15 mouse cellular contexts compared by ENCODE assay signal in genomic region chr7:100043605-100044031, GRCm38 (mm10). TPM values are rescaled to one million over a fixed set of nuclear protein-coding genes. Genes with fewer than 3 reads are reported as not detected.
DNase-seq lines count a peak whose midpoint lies in the region; ATAC-seq and TF ChIP-seq lines count a peak whose summit lies in the region.
"Had no signal": no experiment of that assay in that cellular context is flagged by ENCODE, and none has a peak within 500 bp of the region (broad histone marks: within the 10 kb centered on the region; RNA-seq: fewer than 3 reads in every experiment).

No protein-coding gene starts in this region.

- TF ChIP-seq CTCF in cerebellum, adult 2 months (IDR thresholded peaks at IDR 0.05; ENCODE audit: borderline replicate concordance, insufficient read depth, low read depth, low read length): no peak

- DNase-seq in cerebellum, postnatal 4 days (ENCODE audit: low spot score in 2 of 2): no peak
- no peak for DNase-seq in kidney, postnatal 14 days
- DNase-seq in cerebellum, adult 2 months: peak; percentile 47 to 62
- DNase-seq in gastrocnemius, postnatal 25 days: peak; percentile 62
- DNase-seq in B cell, adult 2 months: no peak
- no peak for DNase-seq in embryo, embryonic 9.5 days (ENCODE audit: extremely low spot score)
- DNase-seq: right cerebral cortex, postnatal 14 days had no signal

- H3K36me3 ChIP-seq in kidney, embryonic 16.5 days (ENCODE audit: insufficient read depth, low read length): no peaks in the 10 kb centered on the region
- H3K36me3 ChIP-seq: G1E; hindbrain, embryonic 15.5 days; liver, embryonic 15.5 days had no signal

- no peaks in the 10 kb centered on the region for H3K27me3 ChIP-seq in kidney, embryonic 16.5 days (ENCODE audit: insufficient read depth, low read length)
- no peaks in the 10 kb centered on the region for H3K27me3 ChIP-seq in cerebellum, adult 2 months (ENCODE audit: control insufficient read depth, insufficient read depth, low read length)
- H3K27me3 ChIP-seq: hindbrain, embryonic 15.5 days had no signal

- H3K27ac ChIP-seq in kidney, embryonic 16.5 days (ENCODE audit: low read length): no peak overlapping the region
- H3K27ac ChIP-seq in cerebellum, adult 2 months (ENCODE audit: insufficient read depth, low read length): no peak overlapping the region
- H3K27ac ChIP-seq: hindbrain, embryonic 15.5 days; left cerebral cortex, adult 2 months; liver, embryonic 15.5 days had no signal

- 16% methylated on average over 4 of the region's 4 CpGs for WGBS in kidney, embryonic 16.5 days
- 18% methylated on average over 4 of the region's 4 CpGs for WGBS in cerebellum, adult 2 months

- H3K4me3 ChIP-seq in kidney, embryonic 16.5 days (ENCODE audit: low read length): no peak overlapping the region
- no peak overlapping the region for H3K4me3 ChIP-seq in cerebellum, adult 2 months (replicated peaks; ENCODE audit: insufficient read depth, low read depth, low read length)
- H3K4me3 ChIP-seq: hindbrain, embryonic 15.5 days; left cerebral cortex, adult 2 months; liver, embryonic 15.5 days had no signal

- peak; percentile 50 for ATAC-seq in cerebellum, adult (ENCODE audit: insufficient number of reproducible peaks, low FRiP score, low TSS enrichment)
- peak; percentile 58 for ATAC-seq in kidney, embryonic 16.5 days (ENCODE audit: low FRiP score, low TSS enrichment)
- ATAC-seq: activated CD4-positive, CD25-positive, alpha-beta regulatory T cell, adult 4 months; midbrain, embryonic 16.5 days had no signal

- peaks cover 30% of the 10 kb centered on the region for H3K4me1 ChIP-seq in kidney, embryonic 16.5 days (ENCODE audit: insufficient read depth, low read length)
- H3K4me1 ChIP-seq in cerebellum, adult 2 months (ENCODE audit: control insufficient read depth, insufficient read depth, low read length): peaks cover 24% of the 10 kb centered on the region
- H3K4me1 ChIP-seq: liver, embryonic 15.5 days had no signal

- H3K9me3 ChIP-seq in kidney, embryonic 16.5 days (ENCODE audit: low read length): no peaks in the 10 kb centered on the region
- H3K9me3 ChIP-seq: G1E; hindbrain, embryonic 15.5 days; liver, embryonic 15.5 days had no signal

- H3K9ac ChIP-seq in kidney, embryonic 16.5 days (replicated peaks; ENCODE audit: low read length): no peak overlapping the region
- H3K9ac ChIP-seq: hindbrain, embryonic 15.5 days; liver, embryonic 15.5 days had no signal

- no peak overlapping the region for H3K4me2 ChIP-seq in kidney, embryonic 16.5 days (replicated peaks; ENCODE audit: low read depth, low read length)
- H3K4me2 ChIP-seq: hindbrain, embryonic 15.5 days; liver, embryonic 15.5 days had no signal

- TF ChIP-seq POLR2A in cerebellum, adult 2 months (IDR thresholded peaks at IDR 0.05; ENCODE audit: borderline replicate concordance, insufficient read depth, low read length): no peak

RNA-seq across cellular contexts. Expression of gene Chrdl2, which starts 37.6 kb away (rescaled TPM):
- polyA plus RNA-seq in kidney, embryonic 16.5 days (2015; fragmentation: Nextera tagmentation; extraction: Ambion mirVana): 0.90 and 0.95 TPM in 2 replicates
- 0.79 and 1.3 TPM in 2 replicates for polyA plus RNA-seq in cerebellum, adult 2 months (2012; rRNA removed)
- total RNA-seq in gastrocnemius, postnatal 25 days (2021): 1 to 10 TPM; 1.8 to 3.1 TPM
- polyA plus RNA-seq: activated CD4-positive, CD25-positive, alpha-beta regulatory T cell, adult 4 months; G1E; liver, embryonic 15.5 days had no signal

Comparison
In these comparisons a context has a peak if more than half of its experiments do, and no peak if none do; other contexts are left out.
1. DNase-seq: peak in cerebellum, adult 2 months (2 of 2) and gastrocnemius, postnatal 25 days (single experiment); none in cerebellum, postnatal 4 days (0 of 2), kidney, postnatal 14 days (single experiment), B cell, adult 2 months (0 of 2) and embryo, embryonic 9.5 days (single experiment).